Mouse (Mus musculus): ENCODE measurements around the gene Trim8.

- TF ChIP-seq GATA1 (IDR thresholded peaks at IDR 0.05; ENCODE audit: low read length) (peak; percentile 35; the same call in 1 of the 2 replicates), TAL1 (IDR thresholded peaks at IDR 0.05; ENCODE audit: low read length) (no peak)
Observed at GRCm38 (mm10) chr19:46504822-46505417, 3.4 kb downstream of the Trim8 start.

Data from erythroblast, embryonic 14.5 days (primary cell).